Mouse (Mus musculus) kidney, adult 2 months (tissue): ENCODE measurements around the gene Fut2.

Experiments used
- CTCF ChIP-seq: fragments of 200-500 bp; conservative IDR thresholded peaks from 2 replicates; pipeline ENCODE4 v1.5.1; 2011; ENCODE audit warnings: low read depth, mild to moderate bottlenecking, control low read depth, low read length, moderate library complexity, mixed read lengths; ENCODE audit not compliant: insufficient read depth, insufficient read length
- POLR2A ChIP-seq: fragments of 200-500 bp; IDR thresholded peaks from one replicate; pipeline ENCODE4 v1.6.1; 2011; ENCODE audit warnings: low read depth, low read length, control low read depth

GRCm38 (mm10) chr7:45637710-45638109 is 28.5 kb downstream of the Fut2 start:
- no peak for TF ChIP-seq POLR2A
- TF ChIP-seq CTCF: no peak
